Mouse (Mus musculus): ENCODE data around the gene Mettl21a. TPM values are rescaled to one million over a fixed set of nuclear protein-coding genes. Genes with fewer than 3 reads are reported as not detected.

Mettl21a gene
- total and polyA plus RNA-seq, 3 experiments = 7.4 to 8.5 TPM; not detected in 1

DNA sequence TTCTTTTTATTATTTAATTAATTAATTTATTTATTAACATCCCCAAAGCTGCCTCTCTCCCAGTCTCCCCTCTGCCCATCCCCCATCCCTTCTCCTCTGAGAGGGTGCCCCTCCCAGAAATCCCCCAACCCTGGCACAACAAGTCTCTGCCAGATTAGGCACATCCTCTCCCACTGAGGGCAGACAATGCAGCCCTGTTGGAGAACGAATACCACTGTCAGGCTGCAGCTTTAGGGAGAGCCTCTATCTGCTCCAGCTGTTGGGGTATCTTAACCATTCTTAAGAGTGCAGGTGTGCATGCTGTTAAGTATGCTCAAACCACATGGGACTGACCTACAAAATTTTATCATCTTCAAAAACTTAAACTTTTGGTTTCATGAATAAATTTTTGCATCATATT, 38.4 kb upstream of the Mettl21a start:
- Histone ChIP-seq H3K9ac (ENCODE audit: control insufficient read depth, low read depth, low read length, poor library complexity, severe bottlenecking) (no peak overlapping the region), H3K27ac (ENCODE audit: control insufficient read depth, low read depth, low read length) (no peak overlapping the region), H3K4me3 (ENCODE audit: control insufficient read depth in 1 of 2, insufficient read depth in 1 of 2, low read depth in 2 of 2, low read length in 2 of 2) (no peak overlapping the region), H3K36me3 (ENCODE audit: control insufficient read depth in 1 of 2, insufficient read depth in 2 of 2, low read length in 2 of 2) (peaks cover 0 to 5% of the 10 kb centered on the region in 2 experiments; a peak in 2 of 4 replicates), H3K9me3 (replicated peaks; ENCODE audit: insufficient read depth, low read length) (no peaks in the 10 kb centered on the region), H3K4me1 (ENCODE audit: control insufficient read depth in 1 of 2, insufficient read depth in 2 of 2, low read length in 2 of 2) (peaks cover 0 to 12% of the 10 kb centered on the region in 2 experiments; a peak in 2 of 4 replicates), H3K27me3 (ENCODE audit: control insufficient read depth in 1 of 2, insufficient read depth in 2 of 2, low read length in 2 of 2) (no peaks in the 10 kb centered on the region), H3K79me2 (ENCODE audit: control insufficient read depth, insufficient read depth, low read length, poor library complexity) (no peaks in the 10 kb centered on the region)
- TF ChIP-seq POLR2AphosphoS2 (IDR thresholded peaks at IDR 0.05; ENCODE audit: low read length) = no peak
- TF ChIP-seq CTCF (IDR thresholded peaks at IDR 0.05 in 2 of 3, conservative IDR thresholded peaks at IDR 0.05 in 1 of 3; ENCODE audit: control insufficient read depth in 1 of 3, insufficient read depth in 1 of 3, low read depth in 2 of 3, low read length in 3 of 3, poor library complexity in 1 of 3, severe bottlenecking in 1 of 3) = no peak
- TF ChIP-seq BHLHE40 (IDR thresholded peaks at IDR 0.05; ENCODE audit: borderline replicate concordance, low read depth, low read length) = no peak
- no peak for TF ChIP-seq ETS1 (IDR thresholded peaks at IDR 0.05; ENCODE audit: low read depth, low read length)
- no peak for TF ChIP-seq TAL1 (IDR thresholded peaks at IDR 0.05; ENCODE audit: low read length)
- TF ChIP-seq HCFC1 (IDR thresholded peaks at IDR 0.05; ENCODE audit: low read depth, low read length) = no peak
- no peak for TF ChIP-seq JUND (IDR thresholded peaks at IDR 0.05; ENCODE audit: low read depth, low read length)
- TF ChIP-seq GATA1 (IDR thresholded peaks at IDR 0.05; ENCODE audit: low read depth, low read length) = no peak
- TF ChIP-seq MEF2A (IDR thresholded peaks at IDR 0.05; ENCODE audit: extremely low read depth, insufficient replicate concordance, low read depth, low read length, poor library complexity, severe bottlenecking) = no peak
- TF ChIP-seq TCF12 (IDR thresholded peaks at IDR 0.05; ENCODE audit: low read depth, low read length) = no peak
- TF ChIP-seq TBP (IDR thresholded peaks at IDR 0.05; ENCODE audit: low read depth, low read length) = no peak
- no peak for DNase-seq (ENCODE audit: low read depth, low spot score)

DNA sequence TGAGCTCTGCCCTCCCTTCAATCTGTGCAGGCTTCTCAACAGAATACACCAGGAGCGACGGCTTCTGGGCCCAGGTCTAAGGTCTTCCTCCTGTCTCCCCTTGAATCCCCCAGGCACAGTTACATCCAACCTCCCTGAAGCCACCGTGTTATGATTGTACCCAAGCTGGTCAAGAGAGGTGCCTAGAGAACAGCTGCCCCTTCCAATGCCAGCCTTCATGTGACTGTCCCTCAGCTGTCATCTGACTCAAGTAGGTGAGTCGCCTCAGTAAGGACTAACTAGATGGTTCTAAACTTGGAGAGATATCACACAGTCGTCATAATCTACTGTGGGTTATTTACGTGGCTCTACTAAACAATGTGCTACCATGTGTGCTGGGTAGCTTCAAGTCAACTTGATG, 36.7 kb upstream of the Mettl21a start:
- no peak for DNase-seq (ENCODE audit: low read depth, low spot score)
- Histone ChIP-seq H3K27ac (ENCODE audit: control insufficient read depth, low read depth, low read length) (no peak overlapping the region), H3K36me3 (ENCODE audit: control insufficient read depth in 1 of 2, insufficient read depth in 2 of 2, low read length in 2 of 2) (peaks cover 0 to 5% of the 10 kb centered on the region in 2 experiments; a peak in 2 of 4 replicates)

More for the DNA sequence above, 36.7 kb upstream of the Mettl21a start:
- Histone ChIP-seq H3K9me3 (replicated peaks; ENCODE audit: insufficient read depth, low read length) (no peaks in the 10 kb centered on the region), H3K79me2 (ENCODE audit: control insufficient read depth, insufficient read depth, low read length, poor library complexity) (no peaks in the 10 kb centered on the region), H3K4me1 (ENCODE audit: control insufficient read depth in 1 of 2, insufficient read depth in 2 of 2, low read length in 2 of 2) (peaks cover 0 to 12% of the 10 kb centered on the region in 2 experiments; a peak in 2 of 4 replicates), H3K9ac (ENCODE audit: control insufficient read depth, low read depth, low read length, poor library complexity, severe bottlenecking) (no peak overlapping the region), H3K4me3 (ENCODE audit: control insufficient read depth in 1 of 2, insufficient read depth in 1 of 2, low read depth in 2 of 2, low read length in 2 of 2) (no peak overlapping the region), H3K27me3 (ENCODE audit: control insufficient read depth in 1 of 2, insufficient read depth in 2 of 2, low read length in 2 of 2) (no peaks in the 10 kb centered on the region)
- TF ChIP-seq UBTF (IDR thresholded peaks at IDR 0.05; ENCODE audit: borderline replicate concordance, insufficient read depth, low read depth, low read length) = no peak
- no peak for TF ChIP-seq BHLHE40 (IDR thresholded peaks at IDR 0.05; ENCODE audit: borderline replicate concordance, low read depth, low read length)
- TF ChIP-seq GATA1 (IDR thresholded peaks at IDR 0.05; ENCODE audit: low read depth, low read length) = no peak
- no peak for TF ChIP-seq POLR2A (IDR thresholded peaks at IDR 0.05; ENCODE audit: control insufficient read depth in 1 of 2, insufficient read depth in 1 of 2, low read depth in 1 of 2, low read length in 2 of 2, poor library complexity in 1 of 2)
- no peak for TF ChIP-seq TBP (IDR thresholded peaks at IDR 0.05; ENCODE audit: low read depth, low read length)
- TF ChIP-seq POLR2AphosphoS5 (IDR thresholded peaks at IDR 0.05; ENCODE audit: borderline replicate concordance, low read depth, low read length) = no peak
- no peak for TF ChIP-seq RAD21 (IDR thresholded peaks at IDR 0.05; ENCODE audit: low read depth, low read length)
- no peak for TF ChIP-seq MAX (IDR thresholded peaks at IDR 0.05; ENCODE audit: low read length)
- TF ChIP-seq NRF1 (IDR thresholded peaks at IDR 0.05; ENCODE audit: insufficient read depth, low read depth, low read length, poor library complexity, severe bottlenecking) = no peak
- TF ChIP-seq ZC3H11A (IDR thresholded peaks at IDR 0.05; ENCODE audit: low read depth, low read length) = no peak
